Mouse (Mus musculus) hematopoietic stem cell, adult 5-6 weeks (primary cell): Measurements from ENCODE around the gene Crygs. TPM values are rescaled to one million over a fixed set of nuclear protein-coding genes. Genes with fewer than 3 reads are reported as not detected.
"Not testable (repeated sequence)": the region's sequence is repeated elsewhere in the genome, so short reads cannot be mapped to it uniquely, and the experiment has no call there.

Experiments used
- ATAC-seq, 2 experiments: fragments of 125-278 bp in 1 of 2; replicated peaks in 1 of 2; 2 replicates each; pipeline ENCODE4 v1.8.0; 2016 to 2017; ENCODE audit warnings: inconsistent platforms in 2 of 2, mild to moderate bottlenecking in 2 of 2, moderate number of reproducible peaks in 2 of 2, low read depth in 1 of 2, moderate TSS enrichment in 1 of 2; ENCODE audit not compliant: low FRiP score in 2 of 2, poor library complexity in 2 of 2, severe bottlenecking in 2 of 2, insufficient read depth in 1 of 2, low TSS enrichment in 1 of 2
- total RNA-seq: library from RNA; stranded (forward); fragments of 172-1452, 232-1000 nt; gene quantifications from 2 replicates; pipeline ENCODE4 v1.2.3, GENCODE M21; 2017

Gene Crygs
- total RNA-seq, 1 experiment from 2014 or later = not detected

- peak; percentile 95 to 97 for ATAC-seq
These were observed 12.9 kb downstream of the Crygs start for GRCm38 (mm10) chr16:22798520-22798919.

DNA sequence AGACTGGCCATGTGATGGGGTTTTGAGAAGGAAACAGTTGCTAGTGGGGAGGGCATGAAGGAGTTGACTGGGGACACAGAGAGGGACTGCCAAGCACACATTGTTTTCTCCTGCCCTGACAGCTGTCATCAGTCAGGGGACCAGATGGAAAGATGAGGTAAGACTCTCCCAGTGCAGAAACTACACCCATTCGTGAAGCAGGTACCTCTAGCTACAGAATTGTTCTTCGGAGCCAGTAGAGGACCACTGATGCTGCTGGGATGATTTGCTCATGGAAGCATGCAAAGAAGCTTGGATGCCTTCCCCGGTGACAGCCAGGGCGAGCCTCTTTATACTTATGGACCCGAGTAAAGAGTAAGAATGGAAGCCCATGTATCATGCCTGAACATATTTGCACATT, 13.9 kb downstream of the Crygs start:
- no peak for ATAC-seq

GRCm38 (mm10) chr16:22795497-22795896, 15.9 kb downstream of the Crygs start:
- ATAC-seq = no peak

DNA sequence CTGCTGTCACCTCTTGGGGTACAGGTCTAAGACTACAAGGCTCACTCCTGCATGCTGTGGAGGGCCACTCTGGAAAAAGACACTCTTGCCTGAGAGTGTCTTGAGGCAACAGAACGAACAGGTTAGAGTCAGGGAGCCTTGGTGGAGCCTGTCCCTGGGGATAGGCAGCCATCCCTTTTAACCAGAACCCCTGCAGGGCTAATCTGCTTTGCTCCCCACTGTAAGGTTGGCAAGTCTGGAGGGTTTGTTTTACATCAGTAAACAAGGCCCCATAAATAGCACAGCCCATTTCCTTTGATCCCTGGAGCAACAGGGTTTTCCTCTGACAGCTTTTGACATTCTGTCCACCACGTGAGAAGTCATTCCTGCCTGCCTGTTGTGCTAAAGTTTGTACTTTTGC, 20.1 kb downstream of the Crygs start:
- no peak for ATAC-seq

- 0 out of 4 replicates have a peak, but pooled peaks of 1 of the 2 experiments have one; percentile 12 for ATAC-seq
These were observed 21.4 kb downstream of the Crygs start for GRCm38 (mm10) chr16:22789908-22790367.

GRCm38 (mm10) chr16:22782686-22783085, 28.7 kb downstream of the Crygs start:
- no peak for ATAC-seq

DNA sequence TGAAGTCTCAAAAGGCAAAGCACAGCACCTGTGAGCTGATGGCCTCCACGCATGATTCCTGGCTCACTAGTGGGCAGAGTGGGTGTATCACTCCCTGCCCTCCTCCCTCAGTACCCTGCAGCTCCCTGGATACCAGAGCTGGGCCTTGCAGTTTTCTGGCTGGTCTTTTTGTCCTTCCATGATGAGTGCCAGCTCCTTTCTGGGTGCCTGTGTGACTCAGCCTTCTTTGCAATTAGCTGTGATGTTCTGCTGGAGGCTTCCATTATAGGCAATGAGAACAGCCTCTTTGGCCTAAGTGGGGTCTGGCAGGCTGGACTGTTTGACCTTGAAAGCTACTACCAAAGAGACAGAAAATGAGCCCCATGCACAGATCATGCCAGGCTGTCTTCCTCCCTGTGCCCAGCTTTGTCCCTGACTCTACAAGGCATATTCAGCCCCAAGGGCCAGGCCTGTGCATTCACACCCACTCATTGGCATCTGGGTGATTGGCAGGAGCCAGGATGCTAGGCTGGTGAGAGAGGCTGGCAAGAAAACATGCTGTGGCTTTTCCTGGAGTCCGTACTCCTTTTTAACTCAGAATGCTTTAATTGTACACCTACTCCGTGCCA, 32.0 kb downstream of the Crygs start:
- ATAC-seq = no peak

DNA sequence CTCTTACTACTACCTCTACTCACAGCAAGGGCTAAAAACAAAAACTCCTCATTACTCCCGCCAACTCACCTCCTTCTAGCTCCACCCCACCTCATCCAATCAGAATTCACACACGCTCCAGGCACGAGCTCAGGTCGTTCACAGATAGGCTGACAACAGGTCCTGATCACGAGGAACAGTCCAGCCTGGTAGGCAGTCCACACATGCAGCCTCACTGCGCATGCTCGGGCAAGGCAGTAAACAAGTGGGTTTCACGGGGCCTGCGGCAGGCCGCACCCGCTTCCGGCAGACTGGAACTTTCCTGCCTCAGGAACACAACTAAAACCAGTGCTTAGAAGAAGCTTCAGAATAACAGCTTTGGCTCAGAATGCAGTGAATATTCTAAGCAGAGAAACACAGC, 33.1 kb downstream of the Crygs start:
- not testable (repeated sequence) for ATAC-seq

- no peak for ATAC-seq
These were observed 35.8 kb downstream of the Crygs start for GRCm38 (mm10) chr16:22775471-22775985.

GRCm38 (mm10) chr16:22768661-22769060, 42.7 kb downstream of the Crygs start:
- ATAC-seq = no peak

DNA sequence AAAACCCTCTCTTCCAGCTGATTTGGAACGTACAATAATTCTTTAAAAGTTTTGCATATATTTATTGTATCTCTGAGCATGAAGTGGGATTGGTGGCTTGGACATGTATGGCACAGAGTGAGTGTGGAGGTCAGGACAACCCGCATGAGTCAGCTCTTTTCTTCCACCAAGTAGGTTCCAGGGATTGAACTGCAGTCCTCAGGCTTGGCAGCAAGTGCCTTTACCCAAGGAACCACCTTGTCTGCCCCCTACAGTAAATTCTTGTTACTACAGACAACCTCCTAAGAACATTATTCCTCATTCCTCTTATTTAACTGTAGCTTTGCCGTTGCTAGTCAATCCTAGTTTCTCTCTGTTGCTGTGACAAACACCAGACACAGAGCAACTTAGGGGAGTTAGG, 44.0 kb downstream of the Crygs start:
- no peak for ATAC-seq

DNA sequence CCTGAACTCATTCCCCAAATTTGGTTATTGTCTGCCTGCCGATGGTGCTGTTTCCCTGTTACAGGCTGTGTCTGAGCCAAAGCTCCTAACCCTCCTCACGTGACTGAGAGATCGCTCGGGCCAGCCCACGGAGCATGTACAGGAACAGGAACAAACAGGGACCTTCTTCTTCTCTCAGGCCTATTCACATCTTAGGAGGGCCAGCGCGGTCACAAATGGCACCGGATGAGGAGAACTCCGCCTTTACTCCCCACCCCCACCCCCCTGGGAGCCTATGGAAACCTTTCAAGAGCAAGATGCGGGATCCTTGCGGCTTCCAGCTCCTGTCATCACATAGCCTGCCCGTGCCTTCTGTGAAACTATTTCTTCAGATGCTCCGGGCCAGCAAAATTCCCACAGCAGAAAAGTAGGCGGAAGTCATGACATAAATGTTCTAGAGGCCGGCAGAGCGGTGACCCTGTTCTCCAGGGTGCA, 44.6 kb downstream of the Crygs start:
- no peak for ATAC-seq

GRCm38 (mm10) chr16:22765531-22765930, 45.8 kb downstream of the Crygs start:
- ATAC-seq = no peak

Other genes with a start within 250 kb of the Crygs start
- gene Dgkg, start 154.4 kb downstream of the Crygs start, total RNA-seq = 17.9 and 23.6 TPM in 2 replicates
- gene Tbccd1, start 46.1 kb upstream of the Crygs start, total RNA-seq = 16.9 and 23.7 TPM in 2 replicates
- gene Dnajb11, start 46.3 kb upstream of the Crygs start, total RNA-seq = 88.0 and 110 TPM in 2 replicates
- not detected in 2 replicates for gene Ahsg, start 79.7 kb upstream of the Crygs start, total RNA-seq
- gene Fetub, start 106.8 kb upstream of the Crygs start, total RNA-seq = 1.1 TPM in 1 of 2 replicates, not detected in the other
- not detected in 2 replicates for gene Hrg, start 139.5 kb upstream of the Crygs start, total RNA-seq
- not detected in 2 replicates for gene Kng2, start 217.9 kb upstream of the Crygs start, total RNA-seq
- gene Kng1, start 246.3 kb upstream of the Crygs start, total RNA-seq = not detected in 2 replicates